Mouse (Mus musculus): Measurements from ENCODE around the gene Cstf2. TPM values are rescaled to one million over a fixed set of nuclear protein-coding genes. Genes with fewer than 3 reads are reported as not detected.

The Cstf2 gene
- total RNA-seq (2022): 100 to 1,000 TPM in 3 of 4 experiments, 10 to 100 TPM in 1; 97.8 to 122 (median 107) TPM

- DNase-seq (ENCODE audit: low spot score in 2 of 2): peak; percentile 83 to 93
These were observed at the start of gene Cstf2 for GRCm38 (mm10) chrX:134058987-134059712. Cstf2 (plus strand) TSS chrX:134059187.

GRCm38 (mm10) chrX:134019005-134019404 is 40.0 kb upstream of the Cstf2 start:
- DNase-seq (ENCODE audit: low spot score in 2 of 2): peak; percentile 15 to 23

GRCm38 (mm10) chrX:134020664-134021063 is 38.3 kb upstream of the Cstf2 start:
- no peak for DNase-seq (ENCODE audit: low spot score in 2 of 2)

- DNase-seq (ENCODE audit: low spot score in 2 of 2): no peak
These were observed 10.0 kb upstream of the Cstf2 start for GRCm38 (mm10) chrX:134048994-134049393.

- DNase-seq (ENCODE audit: low spot score in 2 of 2): no peak
These were observed 2.1 kb upstream of the Cstf2 start for GRCm38 (mm10) chrX:134056897-134057296.

GRCm38 (mm10) chrX:134058040-134058875 is 729 bp upstream of the Cstf2 start:
- DNase-seq (ENCODE audit: low spot score in 2 of 2): no peak

GRCm38 (mm10) chrX:134059764-134060163 is 777 bp downstream of the Cstf2 start:
- DNase-seq (ENCODE audit: low spot score in 2 of 2): no peak

GRCm38 (mm10) chrX:134085453-134085852 is 26.5 kb downstream of the Cstf2 start:
- DNase-seq (ENCODE audit: low spot score in 2 of 2): no peak

GRCm38 (mm10) chrX:134102641-134103040 is 43.7 kb downstream of the Cstf2 start:
- DNase-seq (ENCODE audit: low spot score in 2 of 2): peak in 1 of 2 experiments; percentile 18

GRCm38 (mm10) chrX:134111767-134112166 is 52.8 kb downstream of the Cstf2 start:
- DNase-seq (ENCODE audit: low spot score in 2 of 2): no peak

- DNase-seq (ENCODE audit: low spot score in 2 of 2): no peak
These were observed 57.4 kb downstream of the Cstf2 start for GRCm38 (mm10) chrX:134116417-134116816.

GRCm38 (mm10) chrX:134128549-134128948 is 69.6 kb downstream of the Cstf2 start:
- no peak for DNase-seq (ENCODE audit: low spot score in 2 of 2)

- DNase-seq (ENCODE audit: low spot score in 2 of 2): no peak
These were observed 73.3 kb downstream of the Cstf2 start for GRCm38 (mm10) chrX:134132295-134132694.

GRCm38 (mm10) chrX:134133821-134134220 is 74.8 kb downstream of the Cstf2 start:
- DNase-seq (ENCODE audit: low spot score in 2 of 2): no peak

Small RNA genes within 50 kb of the gene (microRNA-seq; reads per million reads assigned to microRNA genes)
- gene Mir3112: 0 reads per million in 2 experiments

Other genes with a start within 250 kb of the Cstf2 start
- 1 to 10 TPM in 1 of 4 experiments, under 1 TPM in 2, not detected in 1; 0.41 to 1.2 (median 0.54) TPM for gene Tnmd, start 208.2 kb upstream of the Cstf2 start, total RNA-seq (2022)
- gene Tspan6, start 160.8 kb upstream of the Cstf2 start, total RNA-seq (2022): 10 to 100 TPM; 13.9 to 17.4 (median 15.4) TPM
- gene Srpx2, start 150.8 kb upstream of the Cstf2 start, total RNA-seq (2022): 1 to 10 TPM in 3 of 4 experiments, under 1 TPM in 1; 0.81 to 1.8 (median 1.4) TPM
- 1 to 10 TPM in 2 of 4 experiments, under 1 TPM in 2; 0.59 to 2.3 (median 1.2) TPM for gene Sytl4, start 77.4 kb upstream of the Cstf2 start, total RNA-seq (2022)
- 1 to 10 TPM; 1.5 to 2.9 (median 2.6) TPM for gene Xkrx, start 102.9 kb downstream of the Cstf2 start, total RNA-seq (2022)
- not detected for gene Arl13a, start 128.3 kb downstream of the Cstf2 start, total RNA-seq (2022)
- gene Nox1, start 162.8 kb downstream of the Cstf2 start, total RNA-seq (2022): under 1 TPM in 1 of 4 experiments, not detected in 3; 0.28 TPM
- gene Trmt2b, start 217.8 kb downstream of the Cstf2 start, total RNA-seq (2022): 10 to 100 TPM in 3 of 4 experiments, 1 to 10 TPM in 1; 8.1 to 12.9 (median 11.5) TPM
- 10 to 100 TPM; 58.2 to 64.5 (median 58.8) TPM for gene Tmem35a, start 236.0 kb downstream of the Cstf2 start, total RNA-seq (2022)
- gene Cenpi, start 248.9 kb downstream of the Cstf2 start, total RNA-seq (2022): under 1 TPM; 0.26 to 0.55 (median 0.42) TPM